Mouse (Mus musculus): Measurements from ENCODE around the gene Actr1a.

Actr1a gene

DNA sequence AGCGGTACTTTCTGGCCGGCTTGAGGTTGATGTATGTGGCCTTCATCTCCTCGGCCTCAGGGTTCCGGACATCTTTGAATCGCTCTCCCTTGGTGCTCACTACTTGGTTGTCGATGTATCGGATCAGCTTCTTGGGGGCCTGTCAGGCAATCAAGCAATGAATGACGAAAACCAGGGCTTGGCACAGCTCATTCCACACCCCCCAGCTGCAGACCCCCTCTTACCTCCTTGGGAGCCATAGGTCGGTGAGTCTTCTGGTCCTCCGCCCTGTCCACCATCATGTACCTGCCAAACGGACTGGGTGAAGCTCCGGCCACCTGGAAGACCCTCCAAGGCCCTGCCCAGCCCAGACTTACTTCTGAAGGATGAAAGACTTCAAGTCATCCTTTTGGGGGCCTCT is 64.9 kb downstream of the Actr1a start:
- DNase-seq (ENCODE audit: low read depth, low spot score), result no peak
- Histone ChIP-seq H3K27me3 (ENCODE audit: control insufficient read depth, insufficient read depth, low read length, poor library complexity, severe bottlenecking) (no peaks in the 10 kb centered on the region), H3K36me3 (ENCODE audit: control insufficient read depth, insufficient read depth, low read length, poor library complexity, severe bottlenecking) (no peaks in the 10 kb centered on the region; the same call in 1 of the 2 replicates)

- peak; percentile 87 for DNase-seq (ENCODE audit: low read depth, low spot score)
- Histone ChIP-seq H3K36me3 (ENCODE audit: control insufficient read depth, insufficient read depth, low read length, poor library complexity, severe bottlenecking) (no peaks in the 10 kb centered on the region; the same call in 1 of the 2 replicates), H3K27me3 (ENCODE audit: control insufficient read depth, insufficient read depth, low read length, poor library complexity, severe bottlenecking) (no peaks in the 10 kb centered on the region)
Measured at GRCm38 (mm10) chr19:46329951-46330350, 65.6 kb downstream of the Actr1a start.

- peak; percentile 49 for DNase-seq (ENCODE audit: low read depth, low spot score)
- Histone ChIP-seq H3K36me3 (ENCODE audit: control insufficient read depth, insufficient read depth, low read length, poor library complexity, severe bottlenecking) (no peaks in the 10 kb centered on the region; the same call in 1 of the 2 replicates), H3K27me3 (ENCODE audit: control insufficient read depth, insufficient read depth, low read length, poor library complexity, severe bottlenecking) (no peaks in the 10 kb centered on the region)
Measured at GRCm38 (mm10) chr19:46329031-46329641, 66.4 kb downstream of the Actr1a start.

- H3K27me3 ChIP-seq (ENCODE audit: control insufficient read depth, insufficient read depth, low read length, poor library complexity, severe bottlenecking), result no peaks in the 10 kb centered on the region
- H3K36me3 ChIP-seq (ENCODE audit: control insufficient read depth, insufficient read depth, low read length, poor library complexity, severe bottlenecking), result no peaks in the 10 kb centered on the region; the same call in 1 of the 2 replicates
- DNase-seq (ENCODE audit: low read depth, low spot score), result peak; percentile 94
Measured at GRCm38 (mm10) chr19:46328081-46329030, 67.2 kb downstream of the Actr1a start, which contains the start of gene Fbxl15. Fbxl15 (plus strand) TSS chr19:46328184.

- DNase-seq (ENCODE audit: low read depth, low spot score), result no peak
Measured at GRCm38 (mm10) chr19:46327531-46328064, 68.0 kb downstream of the Actr1a start.

More at GRCm38 (mm10) chr19:46327531-46328064, 68.0 kb downstream of the Actr1a start:
- H3K27me3 ChIP-seq (ENCODE audit: control insufficient read depth, insufficient read depth, low read length, poor library complexity, severe bottlenecking), result no peaks in the 10 kb centered on the region
- H3K36me3 ChIP-seq (ENCODE audit: control insufficient read depth, insufficient read depth, low read length, poor library complexity, severe bottlenecking), result no peaks in the 10 kb centered on the region; the same call in 1 of the 2 replicates

All from splenic B cell, adult 2 months (primary cell).